Mouse (Mus musculus) liver, embryonic 14.5 days (tissue): ENCODE measurements around the gene Dlg2. TPM values are rescaled to one million over a fixed set of nuclear protein-coding genes. Genes with fewer than 3 reads are reported as not detected.

Experiments
- ATAC-seq: fragments of 200-750 bp; cut with Nextera tagmentation; 2 replicates; pipeline ENCODE4 v1.8.0; 2017; ENCODE audit warnings: moderate number of reproducible peaks, mild to moderate bottlenecking, moderate library complexity; ENCODE audit not compliant: insufficient read depth
- DNase-seq, 3 experiments: peaks; one replicate each; pipeline ENCODE4 v3.0.0-alpha.2; 2012 to 2013; ENCODE audit warnings: low read depth in 3 of 3, low spot score in 3 of 3
- H3K27ac ChIP-seq: fragments of 300-500 bp; sonication (generic); 2 replicates; pipeline ENCODE4 v1.5.1; 2014; ENCODE audit warnings: moderate library complexity, mild to moderate bottlenecking, control low read depth, inconsistent platforms
- H3K27me3 ChIP-seq: fragments of 300-500 bp; sonication (generic); 2 replicates; pipeline ENCODE4 v1.6.1; 2014; ENCODE audit warnings: mild to moderate bottlenecking, low read length, moderate library complexity; ENCODE audit not compliant: control insufficient read depth, insufficient read depth
- H3K36me3 ChIP-seq: fragments of 300-500 bp; sonication (generic); replicated peaks from 2 replicates; pipeline ENCODE4 v1.6.1; 2014; ENCODE audit warnings: low read depth; ENCODE audit not compliant: control insufficient read depth, insufficient read depth
- H3K4me1 ChIP-seq, 2 experiments: fragments of 200-500 bp in 1 of 2; fragments of 300-500 bp in 1 of 2; sonication (generic) in 1 of 2; replicated peaks; 2 replicates each; pipeline ENCODE4 v1.6.1; 2012 to 2014; ENCODE audit warnings: antibody characterized with exemption in 1 of 2, inconsistent platforms in 1 of 2, low read length in 1 of 2; ENCODE audit not compliant: control insufficient read depth in 2 of 2, insufficient read depth in 2 of 2
- H3K4me2 ChIP-seq: fragments of 300-500 bp; sonication (generic); 2 replicates; pipeline ENCODE4 v1.6.1; 2014; ENCODE audit warnings: low read depth, mild to moderate bottlenecking, control low read depth, moderate library complexity
- H3K4me3 ChIP-seq, 2 experiments: fragments of 200-500 bp in 1 of 2; fragments of 300-500 bp in 1 of 2; sonication (generic) in 1 of 2; 2 replicates each; pipeline ENCODE4 v1.5.1; 2012 to 2014; ENCODE audit warnings: low read depth in 2 of 2, low read length in 2 of 2, mild to moderate bottlenecking in 2 of 2, control low read depth in 1 of 2, inconsistent platforms in 1 of 2, moderate library complexity in 1 of 2; ENCODE audit not compliant: insufficient read depth in 1 of 2
- H3K9ac ChIP-seq: fragments of 300-500 bp; sonication (generic); replicated peaks from 2 replicates; pipeline ENCODE4 v1.6.1; 2014; ENCODE audit warnings: mild to moderate bottlenecking, control low read depth, moderate library complexity
- H3K9me3 ChIP-seq: fragments of 300-500 bp; sonication (generic); 2 replicates; pipeline ENCODE4 v1.6.1; 2016; ENCODE audit warnings: low read length, mixed read lengths; ENCODE audit not compliant: control insufficient read depth
- CTCF ChIP-seq: IDR thresholded peaks from 2 replicates; pipeline ENCODE4 v1.5.1; 2016; ENCODE audit warnings: antibody characterized with exemption, low read depth, control low read depth
- EP300 ChIP-seq: IDR thresholded peaks from 2 replicates; pipeline ENCODE4 v1.6.1; 2016; ENCODE audit warnings: antibody characterized with exemption, low read depth
- WGBS: fragments of 180-500 bp; shearing (Covaris S2); extraction: QIAGEN DNeasy Blood & Tissue Kit; methylation state at CpG from one replicate; pipeline ENCODE4 v1.1.7; 2014; ENCODE audit not compliant: insufficient replicate concordance; 5-methylcytosine and 5-hydroxymethylcytosine counted together
- polyA plus RNA-seq, 2 experiments: library from polyadenylated mRNA; depleted of rRNA in 1 of 2; stranded (reverse) in 1 of 2; unstranded in 1 of 2; fragments of >200 nt; fragmentation: Nextera tagmentation in 1 of 2; extraction: Ambion mirVana in 1 of 2; gene quantifications; 2 replicates each; pipeline versions ENCODE4 v1.2.1 to v1.2.3; 2012 to 2014

Gene Dlg2
- polyA plus RNA-seq, 2 experiments = 0.33 to 0.44 TPM

DNA sequence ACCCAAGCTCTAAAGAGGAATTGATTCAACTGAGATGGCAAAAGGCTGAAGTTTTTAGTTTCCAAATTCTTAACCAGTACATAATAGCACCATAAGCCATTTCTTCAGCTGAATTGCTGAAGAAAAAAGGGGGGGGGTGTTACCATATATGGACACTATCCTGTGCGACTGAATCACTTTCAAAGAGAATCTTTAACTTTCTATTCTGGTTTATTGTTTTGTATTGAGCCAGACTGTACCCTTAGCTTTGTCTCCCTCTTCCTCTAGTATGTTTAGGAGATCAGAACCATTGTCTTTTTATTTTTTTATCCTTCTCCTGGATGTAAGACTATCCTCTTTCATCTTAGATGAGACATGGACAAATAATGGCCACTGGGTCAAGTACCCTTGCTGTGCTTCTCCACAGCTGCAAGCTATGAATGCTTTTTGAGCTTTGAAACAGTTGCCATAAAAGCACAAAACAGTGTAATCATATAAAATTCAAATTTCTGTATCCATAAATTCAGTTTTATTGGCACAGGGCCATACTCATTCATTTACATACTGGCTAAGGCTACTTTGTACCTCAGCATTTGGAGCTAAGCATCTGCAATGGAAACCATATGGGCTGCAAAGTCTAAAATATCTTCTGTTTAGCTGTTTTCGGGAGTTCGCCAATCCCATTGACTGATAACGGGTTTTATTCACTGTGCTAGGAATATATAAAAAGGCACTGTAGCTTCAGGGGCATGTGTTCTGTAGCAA lies 568.7 kb downstream of the Dlg2 start:
- ATAC-seq = no peak
- 75% methylated on average over 4 of the region's 4 CpGs for WGBS
- H3K4me2 ChIP-seq = no peak overlapping the region
- H3K4me3 ChIP-seq = no peak overlapping the region
- H3K4me1 ChIP-seq = no peaks in the 10 kb centered on the region
- DNase-seq = no peak
- H3K36me3 ChIP-seq = no peaks in the 10 kb centered on the region
- TF ChIP-seq EP300 = no peak
- TF ChIP-seq CTCF = no peak
- H3K27ac ChIP-seq = no peak overlapping the region
- no peak overlapping the region for H3K9ac ChIP-seq
- H3K9me3 ChIP-seq = no peaks in the 10 kb centered on the region
- no peaks in the 10 kb centered on the region for H3K27me3 ChIP-seq

DNA sequence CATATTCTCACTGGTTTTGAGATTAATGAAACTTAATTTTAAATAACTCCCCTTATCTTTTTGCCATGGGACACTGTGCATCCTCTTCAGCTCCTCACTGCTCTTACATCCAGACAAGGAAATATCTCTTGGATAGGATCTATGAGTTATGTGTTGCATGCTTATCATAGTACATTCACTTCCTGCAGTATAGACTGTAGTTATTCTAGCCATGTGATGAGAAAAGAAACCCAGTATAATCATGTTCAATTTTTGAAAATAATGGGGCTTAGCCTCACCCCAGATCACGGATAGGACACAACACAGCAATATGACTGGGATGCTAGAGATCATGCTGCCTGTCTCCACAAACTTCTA lies 569.2 kb downstream of the Dlg2 start:
- no peak for DNase-seq
- Histone ChIP-seq H3K36me3 (no peaks in the 10 kb centered on the region), H3K4me2 (no peak overlapping the region), H3K4me1 (no peaks in the 10 kb centered on the region), H3K9ac (no peak overlapping the region), H3K27ac (no peak overlapping the region), H3K9me3 (no peaks in the 10 kb centered on the region), H3K27me3 (no peaks in the 10 kb centered on the region), H3K4me3 (no peak overlapping the region)
- 64% methylated on average over 1 of the region's 1 CpGs for WGBS
- no peak for ATAC-seq
- TF ChIP-seq EP300 = no peak
- no peak for TF ChIP-seq CTCF

DNA sequence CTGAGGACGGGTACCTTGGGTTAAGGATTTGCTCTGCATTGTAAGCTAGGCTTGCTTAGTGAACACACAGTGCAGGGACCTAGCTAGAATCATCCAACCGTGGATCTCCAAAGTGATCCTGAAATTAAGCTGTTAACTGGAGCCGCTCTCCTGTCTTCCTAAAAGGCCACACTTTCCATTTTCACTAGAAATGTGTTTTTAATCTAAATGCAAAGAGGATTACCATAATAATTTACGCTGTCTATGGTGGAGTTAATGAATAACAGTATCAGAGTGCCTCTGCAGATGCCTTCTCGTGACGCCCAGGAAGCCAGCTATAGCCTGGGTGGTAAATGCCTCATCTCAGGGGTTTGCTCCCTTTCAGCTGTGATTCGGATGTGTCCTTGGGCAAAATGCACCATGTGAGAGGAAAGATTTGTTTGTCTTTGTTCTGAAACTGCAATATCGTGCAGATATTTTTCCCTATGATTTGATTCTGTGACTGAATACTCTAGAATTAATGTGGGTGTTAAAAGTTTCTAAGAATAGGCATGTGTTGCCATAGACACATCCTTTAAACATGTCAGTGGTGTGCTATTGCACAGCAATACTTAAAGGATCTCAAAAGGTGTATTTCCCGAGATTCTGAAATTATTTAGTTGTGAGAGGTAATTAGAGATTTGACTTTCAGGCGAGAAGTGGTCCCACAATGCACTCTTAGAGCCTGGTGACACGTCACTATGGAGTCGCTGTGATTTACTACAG lies 587.0 kb downstream of the Dlg2 start:
- Histone ChIP-seq H3K4me1 (no peaks in the 10 kb centered on the region), H3K4me2 (no peak overlapping the region), H3K36me3 (no peaks in the 10 kb centered on the region), H3K27ac (no peak overlapping the region), H3K4me3 (no peak overlapping the region), H3K9ac (no peak overlapping the region), H3K27me3 (no peaks in the 10 kb centered on the region), H3K9me3 (no peaks in the 10 kb centered on the region)
- DNase-seq (no peak), ATAC-seq (no peak)
- WGBS = 52% methylated on average over 12 of the region's 12 CpGs
- TF ChIP-seq CTCF = no peak
- no peak for TF ChIP-seq EP300

DNA sequence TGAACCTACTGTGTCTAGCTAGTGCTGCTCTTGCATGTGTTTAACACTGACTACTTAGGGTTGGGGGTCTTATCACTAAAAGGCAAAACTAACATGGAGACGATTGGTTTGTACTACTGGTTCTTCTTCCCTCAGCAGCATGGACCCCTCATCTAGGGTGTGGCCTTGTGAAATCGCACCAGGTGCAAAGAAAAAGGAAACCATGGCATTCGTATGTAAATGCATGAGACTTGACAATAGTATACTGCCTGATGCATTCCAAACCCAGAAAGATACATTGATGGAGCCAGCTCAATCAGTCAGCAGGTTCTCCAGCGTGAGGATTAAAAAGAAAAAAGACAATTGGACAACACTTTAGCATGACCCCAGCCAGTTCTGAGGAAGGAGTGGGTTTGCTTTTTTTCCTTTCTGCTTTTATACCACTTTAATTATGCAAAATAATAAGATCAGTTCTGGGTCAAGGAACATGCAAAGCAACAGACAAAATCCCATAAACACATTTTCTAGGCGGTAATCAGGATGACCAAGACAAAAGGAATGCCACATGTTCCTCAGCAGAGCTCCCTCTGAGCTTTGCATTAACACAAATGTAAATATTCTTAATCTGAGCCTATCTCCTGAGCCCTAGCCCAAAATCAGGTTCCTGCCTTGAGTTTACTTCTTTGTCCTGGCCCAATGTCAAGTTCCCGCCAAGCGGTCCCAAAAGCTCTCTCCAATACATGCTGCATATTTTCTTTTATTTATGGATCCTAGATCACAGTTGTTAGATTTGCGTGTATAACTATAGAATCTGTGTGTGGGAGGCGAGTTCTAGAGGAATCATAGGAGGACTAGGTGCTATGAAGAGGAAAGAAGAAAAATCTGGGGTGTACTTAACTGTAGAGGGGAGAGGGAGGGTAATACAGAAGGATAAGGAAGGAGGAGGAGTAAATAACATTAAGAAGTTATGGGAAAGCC lies 595.6 kb downstream of the Dlg2 start:
- no peak overlapping the region for H3K27ac ChIP-seq
- DNase-seq = no peak
- H3K9me3 ChIP-seq = no peaks in the 10 kb centered on the region
- no peak overlapping the region for H3K4me2 ChIP-seq
- no peak for ATAC-seq
- H3K36me3 ChIP-seq = no peaks in the 10 kb centered on the region
- no peak for TF ChIP-seq CTCF
- TF ChIP-seq EP300 = no peak
- no peak overlapping the region for H3K9ac ChIP-seq
- H3K27me3 ChIP-seq = no peaks in the 10 kb centered on the region
- no peak overlapping the region for H3K4me3 ChIP-seq
- H3K4me1 ChIP-seq = no peaks in the 10 kb centered on the region
- WGBS = 49% methylated on average over 9 of the region's 9 CpGs

DNA sequence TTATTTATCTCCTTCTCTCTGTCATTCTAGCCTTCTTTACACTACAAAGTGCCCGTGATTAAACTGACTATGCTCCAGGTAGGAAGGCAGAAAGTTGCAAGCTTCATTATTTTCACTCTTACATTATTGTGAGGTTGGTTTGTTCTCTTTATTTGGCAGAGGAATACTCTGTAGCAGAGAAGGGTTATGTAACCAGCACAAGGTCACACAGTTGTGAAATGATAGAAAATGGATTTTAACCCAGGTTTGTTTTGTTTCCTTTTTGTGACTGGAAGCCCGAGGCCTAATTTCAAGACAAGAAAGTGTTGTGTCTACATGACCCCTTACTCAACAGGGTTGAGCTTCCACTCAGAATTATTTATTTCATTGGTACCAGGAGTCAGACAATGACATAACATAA lies 609.6 kb downstream of the Dlg2 start:
- H3K27ac ChIP-seq = no peak overlapping the region
- no peaks in the 10 kb centered on the region for H3K4me1 ChIP-seq
- no peak for TF ChIP-seq CTCF
- no peak for TF ChIP-seq EP300
- H3K9me3 ChIP-seq = no peaks in the 10 kb centered on the region
- no peak overlapping the region for H3K4me2 ChIP-seq
- WGBS = 35% methylated on average over 2 of the region's 2 CpGs
- H3K36me3 ChIP-seq = no peaks in the 10 kb centered on the region
- H3K9ac ChIP-seq = no peak overlapping the region
- no peak overlapping the region for H3K4me3 ChIP-seq
- no peaks in the 10 kb centered on the region for H3K27me3 ChIP-seq
- ATAC-seq (no peak), DNase-seq (no peak)
